Mouse (Mus musculus): ENCODE results near the gene Rsc1a1. TPM values are rescaled to one million over a fixed set of nuclear protein-coding genes. Genes with fewer than 3 reads are reported as not detected.
A peak's percentile ranks its signal among the peaks of the same experiment; 100 is the strongest.

The Rsc1a1 gene
- polyA plus RNA-seq, 1 experiment, result 9.2 TPM

- DNase-seq (ENCODE audit: low read depth in 1 of 2, low spot score in 2 of 2), result no peak
- no peak for TF ChIP-seq CTCF (IDR thresholded peaks at IDR 0.05; ENCODE audit: extremely low read depth, insufficient read depth, insufficient read length, insufficient replicate concordance)
- TF ChIP-seq POLR2A (IDR thresholded peaks at IDR 0.05; ENCODE audit: low read depth, low read length), result no peak
- Histone ChIP-seq H3K4me1 (ENCODE audit: control insufficient read depth, insufficient read depth, insufficient read length) (peaks cover 23% of the 10 kb centered on the region; the same call in 1 of the 2 replicates), H3K4me3 (ENCODE audit: extremely low read depth, insufficient read depth, insufficient read length) (no peak overlapping the region), H3K27me3 (ENCODE audit: control insufficient read depth, insufficient read depth, low read length) (no peaks in the 10 kb centered on the region), H3K27ac (ENCODE audit: insufficient read depth, low read length) (0 out of 2 replicates have a peak overlapping the region, but pooled peaks have one; percentile 33), H3K36me3 (ENCODE audit: control insufficient read depth, insufficient read depth, low read length) (no peaks in the 10 kb centered on the region)
- WGBS, result 88% methylated on average over 1 of the region's 1 CpGs
Measured at GRCm38 (mm10) chr4:141719304-141719703, 33.9 kb upstream of the Rsc1a1 start.

GRCm38 (mm10) chr4:141717633-141718032 is 32.2 kb upstream of the Rsc1a1 start:
- DNase-seq (ENCODE audit: low read depth in 1 of 2, low spot score in 2 of 2), result no peak
- no peaks in the 10 kb centered on the region for H3K27me3 ChIP-seq (ENCODE audit: control insufficient read depth, insufficient read depth, low read length)
- H3K27ac ChIP-seq (ENCODE audit: insufficient read depth, low read length), result no peak overlapping the region
- no peak overlapping the region for H3K4me3 ChIP-seq (ENCODE audit: extremely low read depth, insufficient read depth, insufficient read length)
- peaks cover 29% of the 10 kb centered on the region; the same call in 1 of the 2 replicates for H3K4me1 ChIP-seq (ENCODE audit: control insufficient read depth, insufficient read depth, insufficient read length)
- H3K36me3 ChIP-seq (ENCODE audit: control insufficient read depth, insufficient read depth, low read length), result peaks cover 5% of the 10 kb centered on the region
- 88% methylated on average over 4 of the region's 4 CpGs for WGBS
- no peak for TF ChIP-seq POLR2A (IDR thresholded peaks at IDR 0.05; ENCODE audit: low read depth, low read length)
- no peak for TF ChIP-seq CTCF (IDR thresholded peaks at IDR 0.05; ENCODE audit: extremely low read depth, insufficient read depth, insufficient read length, insufficient replicate concordance)

- H3K4me1 ChIP-seq (ENCODE audit: control insufficient read depth, insufficient read depth, insufficient read length), result peaks cover 27% of the 10 kb centered on the region; the same call in 1 of the 2 replicates
- H3K36me3 ChIP-seq (ENCODE audit: control insufficient read depth, insufficient read depth, low read length), result peaks cover 11% of the 10 kb centered on the region
- no peak overlapping the region for H3K4me3 ChIP-seq (ENCODE audit: extremely low read depth, insufficient read depth, insufficient read length)
- WGBS, result 85% methylated on average over 2 of the region's 2 CpGs
- H3K27ac ChIP-seq (ENCODE audit: insufficient read depth, low read length), result no peak overlapping the region
- TF ChIP-seq POLR2A (IDR thresholded peaks at IDR 0.05; ENCODE audit: low read depth, low read length) (no peak), CTCF (IDR thresholded peaks at IDR 0.05; ENCODE audit: extremely low read depth, insufficient read depth, insufficient read length, insufficient replicate concordance) (no peak)
- H3K27me3 ChIP-seq (ENCODE audit: control insufficient read depth, insufficient read depth, low read length), result no peaks in the 10 kb centered on the region
- DNase-seq (ENCODE audit: low read depth in 1 of 2, low spot score in 2 of 2), result no peak
Measured at GRCm38 (mm10) chr4:141715027-141715426, 29.6 kb upstream of the Rsc1a1 start.

GRCm38 (mm10) chr4:141713598-141714142 is 28.3 kb upstream of the Rsc1a1 start:
- Histone ChIP-seq H3K4me3 (ENCODE audit: extremely low read depth, insufficient read depth, insufficient read length) (no peak overlapping the region), H3K27ac (ENCODE audit: insufficient read depth, low read length) (peak overlapping the region; percentile 49; the same call in 1 of the 2 replicates), H3K36me3 (ENCODE audit: control insufficient read depth, insufficient read depth, low read length) (peaks cover 16% of the 10 kb centered on the region), H3K4me1 (ENCODE audit: control insufficient read depth, insufficient read depth, insufficient read length) (peaks cover 23% of the 10 kb centered on the region; the same call in 1 of the 2 replicates), H3K27me3 (ENCODE audit: control insufficient read depth, insufficient read depth, low read length) (no peaks in the 10 kb centered on the region)
- WGBS, result 33% methylated on average over 5 of the region's 5 CpGs
- no peak for DNase-seq (ENCODE audit: low read depth in 1 of 2, low spot score in 2 of 2)
- TF ChIP-seq POLR2A (IDR thresholded peaks at IDR 0.05; ENCODE audit: low read depth, low read length) (no peak), CTCF (IDR thresholded peaks at IDR 0.05; ENCODE audit: extremely low read depth, insufficient read depth, insufficient read length, insufficient replicate concordance) (no peak)

- H3K36me3 ChIP-seq (ENCODE audit: control insufficient read depth, insufficient read depth, low read length), result peaks cover 32% of the 10 kb centered on the region
- no peaks in the 10 kb centered on the region for H3K27me3 ChIP-seq (ENCODE audit: control insufficient read depth, insufficient read depth, low read length)
- 95% methylated on average over 1 of the region's 1 CpGs for WGBS
- no peak overlapping the region for H3K27ac ChIP-seq (ENCODE audit: insufficient read depth, low read length)
- H3K4me1 ChIP-seq (ENCODE audit: control insufficient read depth, insufficient read depth, insufficient read length), result peaks cover 16% of the 10 kb centered on the region; the same call in 1 of the 2 replicates
- DNase-seq (ENCODE audit: low read depth in 1 of 2, low spot score in 2 of 2), result no peak
- H3K4me3 ChIP-seq (ENCODE audit: extremely low read depth, insufficient read depth, insufficient read length), result no peak overlapping the region
- TF ChIP-seq POLR2A (IDR thresholded peaks at IDR 0.05; ENCODE audit: low read depth, low read length) (no peak), CTCF (IDR thresholded peaks at IDR 0.05; ENCODE audit: extremely low read depth, insufficient read depth, insufficient read length, insufficient replicate concordance) (no peak)
Measured at GRCm38 (mm10) chr4:141711250-141711649, 25.9 kb upstream of the Rsc1a1 start.

- Histone ChIP-seq H3K4me1 (ENCODE audit: control insufficient read depth, insufficient read depth, insufficient read length) (peaks cover 6% of the 10 kb centered on the region; the same call in 1 of the 2 replicates), H3K27me3 (ENCODE audit: control insufficient read depth, insufficient read depth, low read length) (no peaks in the 10 kb centered on the region), H3K4me3 (ENCODE audit: extremely low read depth, insufficient read depth, insufficient read length) (no peak overlapping the region), H3K27ac (ENCODE audit: insufficient read depth, low read length) (no peak overlapping the region), H3K36me3 (ENCODE audit: control insufficient read depth, insufficient read depth, low read length) (peaks cover 52% of the 10 kb centered on the region)
- no peak for DNase-seq (ENCODE audit: low read depth in 1 of 2, low spot score in 2 of 2)
- WGBS, result 95% methylated on average over 2 of the region's 2 CpGs
- TF ChIP-seq CTCF (IDR thresholded peaks at IDR 0.05; ENCODE audit: extremely low read depth, insufficient read depth, insufficient read length, insufficient replicate concordance) (no peak), POLR2A (IDR thresholded peaks at IDR 0.05; ENCODE audit: low read depth, low read length) (no peak)
Measured at GRCm38 (mm10) chr4:141708971-141709370, 23.6 kb upstream of the Rsc1a1 start.

DNA sequence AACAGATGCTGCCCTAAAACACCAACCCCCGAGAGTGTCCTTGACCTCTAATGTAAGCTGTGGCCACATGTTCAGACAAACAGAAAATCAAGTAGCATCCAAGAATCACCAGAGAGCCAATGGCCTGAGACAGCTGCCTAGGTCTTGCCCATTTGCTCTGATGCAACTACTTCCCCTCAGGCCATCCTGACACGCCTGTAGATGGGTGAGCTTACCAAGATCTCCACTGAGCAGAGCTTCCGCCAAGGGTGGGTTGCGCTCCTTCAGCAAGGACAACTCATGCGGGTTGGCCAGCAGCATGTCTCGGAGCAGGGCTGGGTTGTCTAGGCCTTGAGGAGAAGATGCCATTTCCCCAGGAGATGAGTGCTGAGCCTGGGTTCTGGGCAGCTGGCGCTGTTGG is 22.6 kb upstream of the Rsc1a1 start:
- DNase-seq (ENCODE audit: low read depth in 1 of 2, low spot score in 2 of 2), result no peak
- 93% methylated on average over 7 of the region's 7 CpGs for WGBS

More for the DNA sequence above, 22.6 kb upstream of the Rsc1a1 start:
- H3K4me1 ChIP-seq (ENCODE audit: control insufficient read depth, insufficient read depth, insufficient read length), result no peaks in the 10 kb centered on the region
- H3K27me3 ChIP-seq (ENCODE audit: control insufficient read depth, insufficient read depth, low read length), result no peaks in the 10 kb centered on the region
- no peak overlapping the region for H3K27ac ChIP-seq (ENCODE audit: insufficient read depth, low read length)
- H3K36me3 ChIP-seq (ENCODE audit: control insufficient read depth, insufficient read depth, low read length), result peaks cover 52% of the 10 kb centered on the region
- no peak overlapping the region for H3K4me3 ChIP-seq (ENCODE audit: extremely low read depth, insufficient read depth, insufficient read length)
- TF ChIP-seq POLR2A (IDR thresholded peaks at IDR 0.05; ENCODE audit: low read depth, low read length), result no peak
- no peak for TF ChIP-seq CTCF (IDR thresholded peaks at IDR 0.05; ENCODE audit: extremely low read depth, insufficient read depth, insufficient read length, insufficient replicate concordance)

Data from spleen, adult 2 months (tissue).